Mouse (Mus musculus): ENCODE results near the gene Aqp9. TPM values are rescaled to one million over a fixed set of nuclear protein-coding genes. Genes with fewer than 3 reads are reported as not detected.

Gene Aqp9
- polyA plus RNA-seq, 1 experiment = 0.32 TPM

- Histone ChIP-seq H3K79me2 (ENCODE audit: control insufficient read depth, insufficient read depth) (no peaks in the 10 kb centered on the region), H3K27me3 (ENCODE audit: control insufficient read depth, insufficient read depth, insufficient read length) (no peaks in the 10 kb centered on the region), H3K36me3 (ENCODE audit: control insufficient read depth, insufficient read depth) (no peaks in the 10 kb centered on the region), H3K4me3 (no peak overlapping the region), H3ac (ENCODE audit: control insufficient read depth, insufficient read length) (no peak overlapping the region), H3K4me2 (ENCODE audit: low read depth) (no peak overlapping the region)
- TF ChIP-seq TCF3 (IDR thresholded peaks at IDR 0.05; ENCODE audit: insufficient read length, low read depth) = no peak
- TF ChIP-seq E2F4 (IDR thresholded peaks at IDR 0.05; ENCODE audit: insufficient read depth) = no peak
- no peak for TF ChIP-seq POLR2AphosphoS2 (IDR thresholded peaks at IDR 0.05; ENCODE audit: insufficient read length, low read depth)
- TF ChIP-seq MAX (IDR thresholded peaks at IDR 0.05; ENCODE audit: low read depth) = no peak
- TF ChIP-seq POLR2A (IDR thresholded peaks at IDR 0.05; ENCODE audit: insufficient read length, low read depth) = no peak
- TF ChIP-seq SRF (IDR thresholded peaks at IDR 0.05; ENCODE audit: control insufficient read depth, insufficient read length, low read depth) = no peak
Measured at GRCm38 (mm10) chr9:71072502-71072901, 96.0 kb downstream of the Aqp9 start.

DNA sequence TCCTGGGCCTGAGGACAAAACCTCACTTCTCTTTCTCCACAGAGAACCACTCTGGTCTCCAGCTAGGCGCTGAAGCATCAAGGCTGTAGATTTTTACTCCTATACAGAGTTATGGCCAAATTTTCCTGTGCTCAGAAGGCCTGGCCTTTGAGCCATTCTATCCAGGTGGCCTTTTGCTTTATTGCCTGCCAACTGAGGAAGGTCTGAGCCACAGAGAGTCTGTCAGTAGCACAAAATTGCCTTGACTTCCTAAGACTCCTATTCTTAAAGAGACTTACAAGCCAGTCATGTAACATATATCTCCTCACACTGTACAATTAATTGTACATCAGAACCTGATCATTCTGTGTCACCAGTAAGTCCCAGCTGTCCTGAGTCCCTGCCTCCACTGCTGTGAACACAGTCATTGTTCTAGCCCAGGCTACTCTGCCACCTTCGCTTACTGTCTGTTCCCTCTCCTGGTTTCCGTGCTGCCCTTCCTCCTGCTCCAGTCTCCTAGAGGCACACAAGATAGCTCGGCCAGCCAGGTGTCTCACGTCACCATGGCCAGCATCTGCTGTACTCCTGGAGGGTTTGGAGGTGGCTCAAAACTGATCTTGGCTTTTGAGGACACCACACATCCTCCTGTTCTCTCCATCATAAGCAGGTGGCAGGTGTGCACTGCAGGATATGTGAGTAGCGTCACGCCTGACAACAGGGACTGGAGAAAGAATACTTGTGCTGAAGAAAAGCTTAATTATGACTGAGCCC is 96.7 kb downstream of the Aqp9 start:
- TF ChIP-seq USF1 (IDR thresholded peaks at IDR 0.05; ENCODE audit: low read depth) (no peak), TCF3 (IDR thresholded peaks at IDR 0.05; ENCODE audit: insufficient read length, low read depth) (no peak), MAX (IDR thresholded peaks at IDR 0.05; ENCODE audit: low read depth) (no peak), SRF (IDR thresholded peaks at IDR 0.05; ENCODE audit: control insufficient read depth, insufficient read length, low read depth) (no peak), POLR2A (IDR thresholded peaks at IDR 0.05; ENCODE audit: insufficient read length, low read depth) (no peak), MYOG (IDR thresholded peaks at IDR 0.05; ENCODE audit: control insufficient read depth in 1 of 3, insufficient read depth in 1 of 3, insufficient read length in 2 of 3, low read depth in 2 of 3) (no peak), REST (IDR thresholded peaks at IDR 0.05; ENCODE audit: insufficient read depth, insufficient read length) (no peak), E2F4 (IDR thresholded peaks at IDR 0.05; ENCODE audit: insufficient read depth) (no peak), TCF12 (IDR thresholded peaks at IDR 0.05; ENCODE audit: insufficient read depth, poor library complexity, severe bottlenecking) (no peak), CEBPB (IDR thresholded peaks at IDR 0.05; ENCODE audit: insufficient read depth, poor library complexity, severe bottlenecking) (no peak), POLR2AphosphoS2 (IDR thresholded peaks at IDR 0.05; ENCODE audit: insufficient read length, low read depth) (no peak), MYOD1 (IDR thresholded peaks at IDR 0.05; ENCODE audit: control insufficient read depth in 1 of 3, insufficient read length in 2 of 3, low read depth in 2 of 3) (no peak)
- Histone ChIP-seq H3K36me3 (ENCODE audit: control insufficient read depth, insufficient read depth) (no peaks in the 10 kb centered on the region), H3K79me2 (ENCODE audit: control insufficient read depth, insufficient read depth) (no peaks in the 10 kb centered on the region), H3ac (ENCODE audit: control insufficient read depth, insufficient read length) (no peak overlapping the region), H3K4me3 (no peak overlapping the region), H3K4me2 (ENCODE audit: low read depth) (no peak overlapping the region), H3K27me3 (ENCODE audit: control insufficient read depth, insufficient read depth, insufficient read length) (no peaks in the 10 kb centered on the region)

DNA sequence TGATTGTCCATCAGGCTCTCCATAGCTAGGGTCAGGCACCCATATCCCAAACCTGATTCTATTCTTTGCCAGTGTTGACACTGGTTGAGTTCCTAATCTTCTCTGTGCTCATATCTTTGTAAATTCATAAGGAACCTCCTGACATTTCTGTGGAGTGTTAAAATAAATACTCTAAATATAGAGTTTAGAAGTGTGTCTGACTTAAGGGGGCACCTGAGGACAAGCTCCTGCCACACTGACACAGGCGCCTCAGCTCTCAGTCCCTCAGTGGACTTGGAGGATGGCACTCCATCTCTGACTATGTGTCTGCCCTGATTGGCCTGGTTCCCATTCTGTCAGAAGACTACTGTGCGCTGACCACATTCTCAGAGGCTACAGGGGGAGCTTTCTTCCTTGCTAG is 97.9 kb downstream of the Aqp9 start:
- H3K4me2 ChIP-seq (ENCODE audit: low read depth) = no peak overlapping the region
- H3K79me2 ChIP-seq (ENCODE audit: control insufficient read depth, insufficient read depth) = no peaks in the 10 kb centered on the region
- TF ChIP-seq REST (IDR thresholded peaks at IDR 0.05; ENCODE audit: insufficient read depth, insufficient read length) = no peak
- no peak for TF ChIP-seq MYOD1 (IDR thresholded peaks at IDR 0.05; ENCODE audit: control insufficient read depth in 1 of 3, insufficient read length in 2 of 3, low read depth in 2 of 3)
- TF ChIP-seq POLR2A (IDR thresholded peaks at IDR 0.05; ENCODE audit: insufficient read length, low read depth) = no peak
- TF ChIP-seq E2F4 (IDR thresholded peaks at IDR 0.05; ENCODE audit: insufficient read depth) = no peak
- no peak for TF ChIP-seq POLR2AphosphoS2 (IDR thresholded peaks at IDR 0.05; ENCODE audit: insufficient read length, low read depth)
- no peak for TF ChIP-seq MYOG (IDR thresholded peaks at IDR 0.05; ENCODE audit: control insufficient read depth in 1 of 3, insufficient read depth in 1 of 3, insufficient read length in 2 of 3, low read depth in 2 of 3)
- no peaks in the 10 kb centered on the region for H3K27me3 ChIP-seq (ENCODE audit: control insufficient read depth, insufficient read depth, insufficient read length)
- no peaks in the 10 kb centered on the region for H3K36me3 ChIP-seq (ENCODE audit: control insufficient read depth, insufficient read depth)
- no peak overlapping the region for H3K4me3 ChIP-seq
- H3ac ChIP-seq (ENCODE audit: control insufficient read depth, insufficient read length) = no peak overlapping the region

DNA sequence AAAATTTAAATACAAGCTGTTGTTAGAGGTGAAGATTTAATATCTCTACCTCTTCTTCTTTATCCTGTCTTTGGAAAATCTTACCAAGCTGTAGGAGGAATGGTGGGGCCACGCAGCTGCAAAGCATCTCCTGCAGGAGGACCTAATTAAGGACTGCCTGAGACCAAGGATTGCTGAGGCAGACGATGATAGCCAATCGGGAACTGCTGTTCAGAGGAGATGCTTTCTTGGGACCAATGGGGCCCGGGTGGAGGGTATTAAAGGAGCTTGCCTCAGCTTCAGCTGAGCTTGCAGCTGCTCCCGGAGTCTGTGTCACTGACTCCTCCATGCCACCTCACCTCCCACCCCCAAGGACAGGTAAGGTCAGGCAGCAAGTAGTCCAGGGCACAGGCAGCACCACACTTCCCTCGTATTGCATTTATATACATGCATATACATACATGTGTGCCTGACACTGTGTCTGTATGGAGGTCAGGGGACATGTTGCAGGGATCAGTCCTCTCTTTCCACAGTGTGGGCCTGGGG is 99.6 kb downstream of the Aqp9 start:
- Histone ChIP-seq H3K4me3 (no peak overlapping the region), H3K79me2 (ENCODE audit: control insufficient read depth, insufficient read depth) (no peaks in the 10 kb centered on the region), H3K4me2 (ENCODE audit: low read depth) (no peak overlapping the region), H3K27me3 (ENCODE audit: control insufficient read depth, insufficient read depth, insufficient read length) (no peaks in the 10 kb centered on the region), H3K36me3 (ENCODE audit: control insufficient read depth, insufficient read depth) (no peaks in the 10 kb centered on the region), H3ac (ENCODE audit: control insufficient read depth, insufficient read length) (no peak overlapping the region)
- TF ChIP-seq POLR2A (IDR thresholded peaks at IDR 0.05; ENCODE audit: insufficient read length, low read depth) = no peak
- no peak for TF ChIP-seq TCF12 (IDR thresholded peaks at IDR 0.05; ENCODE audit: insufficient read depth, poor library complexity, severe bottlenecking)
- no peak for TF ChIP-seq REST (IDR thresholded peaks at IDR 0.05; ENCODE audit: insufficient read depth, insufficient read length)
- no peak for TF ChIP-seq USF1 (IDR thresholded peaks at IDR 0.05; ENCODE audit: low read depth)
- no peak for TF ChIP-seq SRF (IDR thresholded peaks at IDR 0.05; ENCODE audit: control insufficient read depth, insufficient read length, low read depth)
- no peak for TF ChIP-seq POLR2AphosphoS2 (IDR thresholded peaks at IDR 0.05; ENCODE audit: insufficient read length, low read depth)
- no peak for TF ChIP-seq MAX (IDR thresholded peaks at IDR 0.05; ENCODE audit: low read depth)
- TF ChIP-seq MYOD1 (IDR thresholded peaks at IDR 0.05; ENCODE audit: control insufficient read depth in 1 of 3, insufficient read length in 2 of 3, low read depth in 2 of 3) = no peak
- no peak for TF ChIP-seq MYOG (IDR thresholded peaks at IDR 0.05; ENCODE audit: control insufficient read depth in 1 of 3, insufficient read depth in 1 of 3, insufficient read length in 2 of 3, low read depth in 2 of 3)
- TF ChIP-seq TCF3 (IDR thresholded peaks at IDR 0.05; ENCODE audit: insufficient read length, low read depth) = no peak
- TF ChIP-seq E2F4 (IDR thresholded peaks at IDR 0.05; ENCODE audit: insufficient read depth) = no peak
- no peak for TF ChIP-seq CEBPB (IDR thresholded peaks at IDR 0.05; ENCODE audit: insufficient read depth, poor library complexity, severe bottlenecking)
